Mouse (Mus musculus): Measurements from ENCODE around the gene Lrig3.

Gene Lrig3

GRCm38 (mm10) chr10:125965968-125966480, at the start of gene Lrig3:
Gene Lrig3, plus strand, starts transcription at chr10:125966168.
- DNase-seq = peak in 1 of 2 experiments; percentile 9

GRCm38 (mm10) chr10:125916781-125917180, 49.2 kb upstream of the Lrig3 start:
- no peak for DNase-seq

GRCm38 (mm10) chr10:125917436-125917871, 48.5 kb upstream of the Lrig3 start:
- no peak for DNase-seq

GRCm38 (mm10) chr10:125918994-125919393, 47.0 kb upstream of the Lrig3 start:
- DNase-seq = no peak

- no peak for DNase-seq
Measured at GRCm38 (mm10) chr10:125921654-125922446, 44.1 kb upstream of the Lrig3 start.

- DNase-seq = no peak
Measured at GRCm38 (mm10) chr10:125929961-125930360, 36.0 kb upstream of the Lrig3 start.

GRCm38 (mm10) chr10:125933388-125933787, 32.6 kb upstream of the Lrig3 start:
- DNase-seq = no peak

GRCm38 (mm10) chr10:125934095-125934494, 31.9 kb upstream of the Lrig3 start:
- no peak for DNase-seq

- DNase-seq = no peak
Measured at GRCm38 (mm10) chr10:125937517-125938497, 28.2 kb upstream of the Lrig3 start.

- DNase-seq = no peak
Measured at GRCm38 (mm10) chr10:125938528-125939402, 27.2 kb upstream of the Lrig3 start.

- no peak for DNase-seq
Measured at GRCm38 (mm10) chr10:125940316-125941059, 25.5 kb upstream of the Lrig3 start.

GRCm38 (mm10) chr10:125943098-125943497, 22.9 kb upstream of the Lrig3 start:
- no peak for DNase-seq

- DNase-seq = no peak
Measured at GRCm38 (mm10) chr10:125944762-125945504, 21.0 kb upstream of the Lrig3 start.

GRCm38 (mm10) chr10:125948842-125949474, 17.0 kb upstream of the Lrig3 start:
- DNase-seq = no peak

GRCm38 (mm10) chr10:125951633-125952032, 14.3 kb upstream of the Lrig3 start:
- no peak for DNase-seq

GRCm38 (mm10) chr10:125954343-125954742, 11.6 kb upstream of the Lrig3 start:
- no peak for DNase-seq

- DNase-seq = no peak
Measured at GRCm38 (mm10) chr10:125954747-125955530, 11.0 kb upstream of the Lrig3 start.

- DNase-seq = no peak
Measured at GRCm38 (mm10) chr10:125961411-125962107, 4.4 kb upstream of the Lrig3 start.

GRCm38 (mm10) chr10:125964709-125965108, 1.3 kb upstream of the Lrig3 start:
- no peak for DNase-seq
